Mouse (Mus musculus): ENCODE data around the gene Unc119b.
A peak's percentile ranks its signal among the peaks of the same experiment; 100 is the strongest.
"Not testable (repeated sequence)": the region's sequence is repeated elsewhere in the genome, so short reads cannot be mapped to it uniquely, and the experiment has no call there.

Gene Unc119b

GRCm38 (mm10) chr5:115129328-115129727, 5.4 kb downstream of the Unc119b start:
- no peak for DNase-seq

GRCm38 (mm10) chr5:115127421-115128179, 7.2 kb downstream of the Unc119b start:
- DNase-seq: peak in 1 of 2 experiments; percentile 42

GRCm38 (mm10) chr5:115126578-115127312, 8.0 kb downstream of the Unc119b start:
- DNase-seq: no peak

- DNase-seq: peak; percentile 93
Measured at GRCm38 (mm10) chr5:115125211-115125871, 9.4 kb downstream of the Unc119b start.

GRCm38 (mm10) chr5:115124690-115125089, 10.1 kb downstream of the Unc119b start:
- no peak for DNase-seq

GRCm38 (mm10) chr5:115120978-115121377, 13.8 kb downstream of the Unc119b start:
- peak; percentile 69 to 77 for DNase-seq

GRCm38 (mm10) chr5:115118961-115119570, 15.7 kb downstream of the Unc119b start, which contains the start of gene Acads:
TSS of gene Acads (minus strand) at chr5:115119346.
- DNase-seq: peak; percentile 48 to 62

- DNase-seq: no peak
Measured at GRCm38 (mm10) chr5:115117467-115117866, 17.3 kb downstream of the Unc119b start.

GRCm38 (mm10) chr5:115116426-115116825, 18.3 kb downstream of the Unc119b start:
- DNase-seq: no peak

- no peak for DNase-seq
Measured at GRCm38 (mm10) chr5:115114501-115114900, 20.3 kb downstream of the Unc119b start.

GRCm38 (mm10) chr5:115113244-115113643, 21.5 kb downstream of the Unc119b start:
- DNase-seq: no peak

- DNase-seq: no peak
Measured at GRCm38 (mm10) chr5:115111156-115111555, 23.6 kb downstream of the Unc119b start.

- not testable (repeated sequence) for DNase-seq
Measured at GRCm38 (mm10) chr5:115103253-115103652, 31.5 kb downstream of the Unc119b start.

GRCm38 (mm10) chr5:115102231-115102630, 32.5 kb downstream of the Unc119b start:
- DNase-seq: no peak

GRCm38 (mm10) chr5:115100473-115100872, 34.3 kb downstream of the Unc119b start:
- DNase-seq: no peak

- DNase-seq: no peak
Measured at GRCm38 (mm10) chr5:115099991-115100390, 34.8 kb downstream of the Unc119b start.

- DNase-seq: no peak
Measured at GRCm38 (mm10) chr5:115099530-115099929, 35.2 kb downstream of the Unc119b start.

- no peak for DNase-seq
Measured at GRCm38 (mm10) chr5:115098195-115098594, 36.6 kb downstream of the Unc119b start, which contains the start of gene Gm10401. TSS of gene Gm10401 (minus strand) at chr5:115098295.

GRCm38 (mm10) chr5:115091776-115092175, 43.0 kb downstream of the Unc119b start:
- no peak for DNase-seq

GRCm38 (mm10) chr5:115091015-115091414, 43.8 kb downstream of the Unc119b start:
- DNase-seq: no peak

- no peak for DNase-seq
Measured at GRCm38 (mm10) chr5:115089592-115090268, 45.0 kb downstream of the Unc119b start.

GRCm38 (mm10) chr5:115085675-115086074, 49.1 kb downstream of the Unc119b start:
- no peak for DNase-seq
